Mouse (Mus musculus) G1E (cell line): Measurements from ENCODE around the gene Fgfr2.

Experiments
- CTCF ChIP-seq: IDR thresholded peaks from 2 replicates; pipeline ENCODE4 v1.5.1; 2012; ENCODE audit warnings: low read depth, low read length, inconsistent platforms, mixed read lengths
- GATA1 ChIP-seq: IDR thresholded peaks from 2 replicates; pipeline ENCODE4 v1.6.1; 2012; ENCODE audit warnings: borderline replicate concordance, low read length, inconsistent platforms, mixed read lengths
- POLR2AphosphoS5 ChIP-seq: IDR thresholded peaks from 2 replicates; pipeline ENCODE4 v1.6.1; 2012; ENCODE audit warnings: low read depth, low read length, inconsistent platforms; ENCODE audit not compliant: insufficient replicate concordance

DNA sequence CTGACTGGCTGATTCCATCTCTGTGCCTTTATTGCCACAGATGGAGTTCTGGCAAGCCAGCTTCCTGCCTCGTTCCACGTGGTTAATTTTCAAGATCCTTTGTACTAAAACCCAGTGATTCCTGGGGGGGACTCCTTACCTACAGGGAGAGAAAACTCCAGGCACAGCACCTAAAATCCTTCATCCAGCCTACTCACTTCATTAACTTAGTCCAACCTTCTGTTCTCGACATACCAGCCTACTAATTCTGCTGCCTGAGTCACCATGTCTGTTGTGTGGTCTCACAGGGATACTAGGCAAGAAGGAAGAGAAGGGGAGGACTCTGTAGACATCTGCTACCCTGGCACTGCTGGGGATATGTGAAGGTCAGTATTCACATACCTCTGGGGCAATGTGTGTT is 1048.6 kb downstream of the Fgfr2 start:
- TF ChIP-seq CTCF = no peak
- TF ChIP-seq POLR2AphosphoS5 = no peak
- no peak for TF ChIP-seq GATA1
